Mouse (Mus musculus) kidney, adult 2 months (tissue): ENCODE results near the gene Krt18. TPM values are rescaled to one million over a fixed set of nuclear protein-coding genes. Genes with fewer than 3 reads are reported as not detected.

Experiments used
- DNase-seq: peaks from one replicate; pipeline ENCODE4 v3.0.0; 2021
- H3K27ac ChIP-seq: fragments of 200-500 bp; 2 replicates; pipeline ENCODE4 v1.5.1; 2012; ENCODE audit warnings: low read depth, low read length, control low read depth, inconsistent platforms; ENCODE audit not compliant: insufficient read depth
- H3K27me3 ChIP-seq: fragments of 200-500 bp; replicated peaks from 2 replicates; pipeline ENCODE4 v1.6.1; 2012; ENCODE audit warnings: mild to moderate bottlenecking, moderate library complexity, low read length, inconsistent platforms; ENCODE audit not compliant: control insufficient read depth, insufficient read depth
- H3K36me3 ChIP-seq: fragments of 200-500 bp; 2 replicates; pipeline ENCODE4 v1.6.1; 2012; ENCODE audit warnings: mild to moderate bottlenecking, moderate library complexity, low read length, inconsistent platforms; ENCODE audit not compliant: control insufficient read depth, insufficient read depth
- H3K4me1 ChIP-seq: fragments of 200-500 bp; 2 replicates; pipeline ENCODE4 v1.6.1; 2011; ENCODE audit warnings: low read length; ENCODE audit not compliant: control insufficient read depth, insufficient read depth
- H3K4me3 ChIP-seq: fragments of 200-500 bp; 2 replicates; pipeline ENCODE4 v1.5.1; 2011; ENCODE audit warnings: mild to moderate bottlenecking, low read depth, low read length, control low read depth; ENCODE audit not compliant: insufficient read depth
- CTCF ChIP-seq: fragments of 200-500 bp; conservative IDR thresholded peaks from 2 replicates; pipeline ENCODE4 v1.5.1; 2011; ENCODE audit warnings: low read depth, mild to moderate bottlenecking, control low read depth, low read length, moderate library complexity, mixed read lengths; ENCODE audit not compliant: insufficient read depth, insufficient read length
- POLR2A ChIP-seq: fragments of 200-500 bp; IDR thresholded peaks from one replicate; pipeline ENCODE4 v1.6.1; 2011; ENCODE audit warnings: low read depth, low read length, control low read depth
- WGBS: fragments of 180-500 bp; shearing (Covaris S2); methylation state at CpG from one replicate; pipeline ENCODE4 v1.1.7; 2018; 5-methylcytosine and 5-hydroxymethylcytosine counted together
- polyA plus RNA-seq: library from polyadenylated mRNA; depleted of rRNA; stranded (reverse); fragments of >200 nt; gene quantifications from 2 replicates; pipeline ENCODE4 v1.2.3, GENCODE M21; 2012

Gene Krt18
- polyA plus RNA-seq, 1 experiment: 20.7 TPM

DNA sequence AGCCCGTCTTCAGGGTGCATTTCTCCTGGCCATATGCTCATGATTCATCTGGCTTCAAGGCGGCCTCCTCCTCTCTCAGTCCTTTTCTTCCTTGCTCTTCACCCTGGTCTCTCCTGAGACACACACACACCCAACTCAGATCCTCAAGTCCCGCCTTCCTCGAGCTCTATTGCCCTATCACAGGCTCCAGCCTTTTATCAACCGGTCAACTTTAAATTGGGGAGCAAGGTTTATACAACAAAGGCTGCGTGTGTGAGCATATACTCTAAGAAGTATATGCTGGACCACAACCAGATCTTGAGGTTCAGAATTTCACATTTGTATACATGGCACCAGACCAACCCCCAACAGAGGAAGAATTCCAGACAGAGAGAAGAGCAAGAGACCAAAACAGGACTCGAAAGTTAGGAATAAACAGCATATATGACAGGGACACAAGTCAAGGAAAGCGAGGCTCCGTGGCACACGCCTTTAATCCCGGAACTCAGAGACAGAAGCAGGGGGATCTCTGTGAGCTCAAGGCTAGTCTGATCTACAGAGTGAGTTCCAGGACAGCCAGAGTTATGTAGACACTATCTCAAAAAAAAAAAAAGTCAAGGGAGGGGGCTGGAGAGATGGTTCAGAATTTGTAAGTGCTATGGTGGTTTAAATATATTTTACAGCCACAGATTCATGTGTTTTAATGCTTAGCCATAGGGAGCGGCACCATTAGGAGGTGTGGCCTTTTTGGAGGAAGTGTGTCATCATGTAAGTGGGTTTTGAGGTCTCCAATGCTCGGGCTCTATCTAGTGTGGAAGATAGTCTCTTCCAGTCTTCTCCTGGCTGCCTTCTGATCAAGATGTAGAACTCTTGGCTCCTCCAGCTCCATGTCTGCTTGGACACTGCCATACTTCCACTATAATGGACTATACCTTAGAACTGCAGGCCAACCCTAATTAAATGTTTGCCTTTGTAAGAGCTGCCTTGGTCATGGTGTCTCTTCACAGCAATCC, 42.8 kb downstream of the Krt18 start:
- H3K4me1 ChIP-seq: peaks cover 6% of the 10 kb centered on the region; the same call in 1 of the 2 replicates
- no peak for DNase-seq
- 79% methylated on average over 13 of the region's 13 CpGs for WGBS
- no peaks in the 10 kb centered on the region for H3K27me3 ChIP-seq
- no peak for TF ChIP-seq POLR2A
- no peak for TF ChIP-seq CTCF
- no peak overlapping the region for H3K4me3 ChIP-seq
- no peaks in the 10 kb centered on the region for H3K36me3 ChIP-seq
- no peak overlapping the region for H3K27ac ChIP-seq

DNA sequence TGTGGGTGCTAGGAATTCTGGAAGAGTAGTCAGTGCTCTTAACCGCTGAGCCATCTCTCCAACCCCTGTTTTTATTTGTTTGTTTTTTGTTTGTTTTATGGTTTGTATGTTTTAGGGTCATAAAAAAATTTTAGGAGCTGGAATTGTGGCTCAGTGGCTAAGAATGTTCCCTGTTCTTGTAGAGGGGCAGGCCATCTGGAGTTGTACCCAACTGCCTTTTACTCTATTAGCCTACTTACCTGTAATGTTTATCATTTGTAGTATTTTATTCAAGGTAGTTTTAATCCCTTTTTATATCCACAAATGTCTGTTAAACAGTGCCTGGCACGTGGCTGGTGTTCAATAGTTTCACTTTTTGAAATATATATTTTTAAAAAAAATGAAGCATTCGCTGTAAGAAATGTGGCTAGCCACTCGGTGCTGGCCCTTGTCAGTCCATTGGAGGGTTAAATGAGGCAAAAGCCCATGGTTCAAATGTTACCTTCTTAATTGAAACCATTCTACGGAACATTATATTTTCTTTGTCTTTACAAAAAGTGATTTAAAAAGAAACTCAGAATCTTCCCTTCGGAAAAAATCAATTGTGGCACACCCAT, 45.1 kb downstream of the Krt18 start:
- Histone ChIP-seq H3K36me3 (no peaks in the 10 kb centered on the region), H3K4me1 (peaks cover 6% of the 10 kb centered on the region; the same call in 1 of the 2 replicates), H3K27ac (no peak overlapping the region), H3K27me3 (no peaks in the 10 kb centered on the region), H3K4me3 (no peak overlapping the region)
- 11% methylated on average over 6 of the region's 6 CpGs for WGBS
- no peak for TF ChIP-seq POLR2A
- no peak for TF ChIP-seq CTCF
- no peak for DNase-seq

DNA sequence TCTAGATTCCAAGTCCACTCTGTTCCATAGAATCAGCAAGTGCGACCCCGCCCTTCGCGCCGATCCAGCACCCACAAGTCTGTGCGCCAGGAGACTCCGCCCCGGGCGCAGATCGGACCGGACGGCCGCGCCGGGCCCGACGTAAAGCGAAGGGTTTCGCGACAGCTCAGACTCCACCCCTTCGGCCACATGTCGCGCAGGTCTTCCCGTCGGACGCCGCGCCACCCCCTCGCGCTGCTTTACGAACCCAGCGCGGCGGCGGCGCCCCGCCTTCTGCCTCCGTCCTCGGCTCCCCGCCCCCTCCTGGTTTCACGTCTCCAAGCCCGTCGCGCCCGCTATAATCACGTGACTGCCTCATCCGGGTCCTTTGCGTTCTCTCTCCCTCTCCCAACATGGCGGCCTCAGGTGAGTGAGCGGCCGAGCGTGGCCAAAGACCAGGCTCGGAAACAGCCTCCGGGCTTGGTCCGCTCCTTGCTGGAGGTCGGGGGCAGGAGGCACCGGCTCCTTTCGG, 45.6 kb downstream of the Krt18 start, which contains the start of gene Eif4b:
Gene Eif4b, plus strand, starts transcription at position 215 of the 511 bp plus-strand sequence.
- H3K4me3 ChIP-seq: peak within 1 kb of the TSS; percentile 79
- WGBS: under 1% methylated on average over 58 of the region's 58 CpGs

DNA sequence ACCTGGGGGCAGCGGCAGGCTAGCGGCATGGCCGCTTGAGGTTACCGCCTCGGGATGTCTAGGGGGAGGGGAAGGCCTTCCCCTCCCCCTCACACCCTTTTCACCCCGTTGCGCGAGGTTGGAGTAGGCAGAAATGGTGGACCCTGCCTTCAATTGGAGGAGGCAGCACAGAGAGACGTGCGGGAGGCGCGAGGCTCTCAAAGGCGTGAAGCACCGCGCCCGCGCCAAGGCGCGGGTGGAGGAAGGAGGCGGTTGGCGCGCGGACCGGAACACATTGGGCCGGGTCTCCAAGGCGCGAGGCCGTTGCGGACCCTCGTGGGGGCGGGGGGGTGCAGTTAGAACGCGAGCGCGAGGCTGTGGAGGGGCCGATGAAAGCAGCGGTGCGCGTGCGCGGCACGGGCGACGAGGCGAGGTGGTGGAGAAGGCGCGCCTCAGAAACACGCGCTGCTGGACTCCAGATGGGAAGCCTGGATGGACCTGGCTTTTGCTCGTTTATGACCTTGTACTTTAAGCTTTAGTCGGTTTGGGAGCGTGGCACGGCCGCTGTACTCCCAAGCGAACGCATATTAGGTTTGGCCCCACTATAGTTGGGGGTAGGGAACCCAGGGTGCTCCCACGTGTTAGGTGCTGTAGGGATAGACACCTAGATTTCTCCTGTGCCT, 46.2 kb downstream of the Krt18 start:
- Histone ChIP-seq H3K27me3 (no peaks in the 10 kb centered on the region), H3K4me1 (peaks cover 8% of the 10 kb centered on the region), H3K36me3 (no peaks in the 10 kb centered on the region), H3K27ac (peak overlapping the region; percentile 84), H3K4me3 (peak overlapping the region; percentile 79)
- no peak for TF ChIP-seq CTCF
- TF ChIP-seq POLR2A: no peak
- under 1% methylated on average over 57 of the region's 57 CpGs for WGBS
- peak; percentile 66 for DNase-seq

More for the DNA sequence above, 45.6 kb downstream of the Krt18 start, which contains the start of gene Eif4b:
- peak; percentile 100 for DNase-seq
- TF ChIP-seq CTCF (no peak), POLR2A (peak; percentile 2)
- Histone ChIP-seq H3K4me1 (peaks cover 6% of the 10 kb centered on the region; the same call in 1 of the 2 replicates), H3K27me3 (no peaks in the 10 kb centered on the region), H3K36me3 (no peaks in the 10 kb centered on the region), H3K27ac (peak within 1 kb of the TSS; percentile 84)

DNA sequence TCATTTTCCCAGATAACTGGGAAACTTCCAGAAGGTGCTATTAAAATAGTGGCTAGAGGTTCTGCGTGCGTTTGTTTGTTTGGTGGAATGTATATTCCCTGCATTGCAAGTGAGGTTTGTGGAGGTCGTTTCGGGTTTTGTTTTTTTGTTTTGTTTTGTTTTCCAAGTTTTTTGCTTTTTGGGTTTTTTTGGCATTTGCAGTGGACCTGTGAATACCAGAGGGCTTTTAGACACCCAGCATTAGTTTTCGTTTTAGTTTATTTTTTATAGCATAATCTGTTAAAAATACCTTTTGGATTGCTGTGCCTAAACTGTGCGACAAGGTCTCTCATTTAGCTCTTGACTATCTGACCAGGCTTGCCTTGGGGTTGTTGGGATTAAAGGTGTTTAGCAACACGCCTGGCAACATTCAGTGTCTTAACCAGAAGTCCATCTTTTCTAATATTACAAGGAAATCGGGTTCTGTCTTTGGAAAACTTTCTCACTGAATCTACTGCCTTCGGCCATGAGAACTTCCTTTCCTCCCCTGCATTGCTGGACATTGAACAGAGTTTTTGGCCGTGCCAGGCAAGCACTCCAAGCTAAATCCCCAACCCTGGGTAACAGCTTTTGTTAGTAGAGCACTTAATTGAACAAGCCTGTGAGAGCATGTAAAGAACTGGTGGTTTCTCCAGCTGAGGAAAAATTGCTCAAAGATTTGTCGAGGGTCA, 47.1 kb downstream of the Krt18 start:
- peak; percentile 49 for DNase-seq
- H3K4me1 ChIP-seq: peaks cover 11% of the 10 kb centered on the region
- no peaks in the 10 kb centered on the region for H3K36me3 ChIP-seq
- TF ChIP-seq POLR2A (no peak), CTCF (no peak)
- no peaks in the 10 kb centered on the region for H3K27me3 ChIP-seq
- 5% methylated on average over 11 of the region's 11 CpGs for WGBS
- H3K27ac ChIP-seq: peak overlapping the region; percentile 46; the same call in 1 of the 2 replicates
- 0 out of 2 replicates have a peak overlapping the region, but pooled peaks have one; percentile 17 for H3K4me3 ChIP-seq

DNA sequence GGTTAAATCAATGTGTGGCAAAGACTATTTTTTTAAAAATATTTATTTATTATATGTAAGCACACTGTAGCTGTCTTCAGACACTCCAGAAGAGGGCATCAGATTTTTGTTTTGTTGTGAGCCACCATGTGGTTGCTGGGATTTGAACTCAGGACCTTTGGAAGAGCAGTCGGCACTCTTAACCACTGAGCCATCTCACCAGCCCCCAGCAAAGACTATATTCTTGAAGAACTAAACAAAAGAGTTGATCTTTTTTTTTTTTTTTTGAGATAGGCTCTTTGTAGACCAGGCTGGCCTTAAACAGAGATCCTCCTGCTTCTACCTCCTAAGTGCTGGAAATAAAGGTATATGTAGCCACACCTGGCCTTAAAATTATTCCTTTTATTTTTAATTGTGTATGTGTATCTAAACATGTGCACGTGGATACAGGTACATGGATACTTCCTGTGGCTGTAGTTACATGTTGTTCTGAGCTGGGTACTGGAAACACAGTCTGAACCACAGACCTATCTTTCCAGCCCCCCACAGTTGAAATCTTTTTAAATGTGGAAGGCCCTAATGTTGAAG, 49.2 kb downstream of the Krt18 start:
- 66% methylated on average over 2 of the region's 2 CpGs for WGBS
- Histone ChIP-seq H3K4me3 (no peak overlapping the region), H3K4me1 (peaks cover 18% of the 10 kb centered on the region), H3K36me3 (no peaks in the 10 kb centered on the region), H3K27ac (no peak overlapping the region), H3K27me3 (no peaks in the 10 kb centered on the region)
- no peak for DNase-seq
- no peak for TF ChIP-seq CTCF
- TF ChIP-seq POLR2A: no peak
